Mouse (Mus musculus) embryonic fibroblast, embryonic 13.5 days (primary cell): ENCODE results near the gene Osr1.

Experiments used
- CTCF ChIP-seq: IDR thresholded peaks from 2 replicates; pipeline ENCODE4 v1.5.1; 2011; ENCODE audit warnings: mild to moderate bottlenecking, control low read depth, low read length, moderate library complexity, borderline replicate concordance; ENCODE audit not compliant: insufficient read depth
- POLR2A ChIP-seq: IDR thresholded peaks from 2 replicates; pipeline ENCODE4 v1.6.1; 2011; ENCODE audit warnings: low read depth, mild to moderate bottlenecking, control low read depth, low read length, moderate library complexity

DNA sequence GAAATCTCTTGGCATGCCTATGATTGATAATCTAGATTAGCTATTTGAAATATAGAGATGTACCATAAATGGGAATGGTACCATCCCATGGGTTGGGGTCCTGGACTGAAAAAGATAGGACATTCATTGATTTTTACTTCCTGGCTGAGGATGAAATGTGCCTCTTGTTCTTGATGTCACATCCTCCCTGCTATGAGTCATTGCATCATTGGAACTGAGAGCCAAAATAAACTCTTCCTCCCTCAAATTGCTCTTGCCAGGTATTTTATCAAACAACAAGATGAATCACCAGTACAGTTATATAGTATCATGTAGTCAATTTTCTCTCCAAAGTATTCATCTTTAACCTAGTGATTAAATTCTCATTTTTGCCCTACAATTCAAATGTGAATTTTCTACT is 28.3 kb downstream of the Osr1 start:
- TF ChIP-seq CTCF (no peak), POLR2A (no peak)
